Mouse (Mus musculus) CH12.LX (cell line): ENCODE measurements around the gene Spred2. TPM values are rescaled to one million over a fixed set of nuclear protein-coding genes. Genes with fewer than 3 reads are reported as not detected.

Experiments used
- DNase-seq: peaks from one replicate; pipeline ENCODE4 v3.0.0-alpha.2; 2013; ENCODE audit errors: extremely low read depth
- H3K27ac ChIP-seq: 2 replicates; pipeline ENCODE4 v1.5.1; 2012; ENCODE audit warnings: low read depth, mild to moderate bottlenecking, control low read depth, moderate library complexity; ENCODE audit not compliant: insufficient read depth
- H3K27me3 ChIP-seq: replicated peaks from 2 replicates; pipeline ENCODE3; 2012; ENCODE audit warnings: inconsistent platforms
- H3K36me3 ChIP-seq, 2 experiments: replicated peaks in 1 of 2; 2 replicates each; pipeline versions ENCODE3 to v1.6.1; 2012; ENCODE audit warnings: inconsistent platforms in 1 of 2, low read length in 1 of 2, mild to moderate bottlenecking in 1 of 2, mixed read lengths in 1 of 2, moderate library complexity in 1 of 2; ENCODE audit not compliant: control insufficient read depth in 1 of 2, insufficient read depth in 1 of 2
- H3K4me1 ChIP-seq, 2 experiments: 2 replicates each; pipeline ENCODE4 v1.6.1; 2012; ENCODE audit warnings: inconsistent platforms in 1 of 2, moderate library complexity in 1 of 2; ENCODE audit not compliant: insufficient read depth in 2 of 2, control insufficient read depth in 1 of 2
- H3K4me2 ChIP-seq: 2 replicates; pipeline ENCODE4 v1.6.1; 2012; ENCODE audit warnings: low read depth, mild to moderate bottlenecking, control low read depth; ENCODE audit not compliant: poor library complexity, insufficient read depth, severe bottlenecking
- H3K4me3 ChIP-seq, 3 experiments: fragments of 150-350 bp in 1 of 3; sonication (generic) in 1 of 3; replicated peaks in 1 of 3; 2 replicates each; pipeline versions ENCODE3 to v1.5.1; 2011 to 2012; ENCODE audit warnings: low read depth in 2 of 3, low read length in 2 of 3, mild to moderate bottlenecking in 2 of 3, moderate library complexity in 2 of 3, control low read depth in 1 of 3, improper control_type of control experiment in 1 of 3, inconsistent platforms in 1 of 3, mixed read lengths in 1 of 3; ENCODE audit not compliant: poor library complexity in 1 of 3
- H3K79me2 ChIP-seq: replicated peaks from 2 replicates; pipeline ENCODE4 v1.6.1; 2012; ENCODE audit warnings: mild to moderate bottlenecking, moderate library complexity; ENCODE audit not compliant: control insufficient read depth, poor library complexity, insufficient read depth, severe bottlenecking; ENCODE audit errors: extremely low read depth
- H3K9ac ChIP-seq: 2 replicates; pipeline ENCODE4 v1.6.1; 2012; ENCODE audit warnings: low read depth, mild to moderate bottlenecking, control low read depth, moderate library complexity; ENCODE audit not compliant: insufficient read depth
- H3K9me3 ChIP-seq: replicated peaks from 2 replicates; pipeline ENCODE3; 2012; ENCODE audit warnings: low read length, inconsistent platforms, mixed read lengths
- CHD2 ChIP-seq: IDR thresholded peaks from 2 replicates; pipeline ENCODE4 v1.6.1; 2011; ENCODE audit warnings: low read length, improper control_type of control experiment
- CTCF ChIP-seq, 2 experiments: IDR thresholded peaks in 1 of 2; conservative IDR thresholded peaks in 1 of 2; 2 replicates each; pipeline ENCODE4 v1.5.1; 2011 to 2012; ENCODE audit warnings: low read depth in 2 of 2, low read length in 2 of 2, improper control_type of control experiment in 1 of 2, inconsistent platforms in 1 of 2, mild to moderate bottlenecking in 1 of 2, moderate library complexity in 1 of 2
- E2F4 ChIP-seq: IDR thresholded peaks from 2 replicates; pipeline ENCODE4 v1.6.1; 2011; ENCODE audit warnings: low read depth, low read length, improper control_type of control experiment; ENCODE audit not compliant: insufficient replicate concordance
- EP300 ChIP-seq: IDR thresholded peaks from 2 replicates; pipeline ENCODE4 v1.6.1; 2011; ENCODE audit warnings: low read length, improper control_type of control experiment
- GABPA ChIP-seq: IDR thresholded peaks from 2 replicates; pipeline ENCODE4 v1.6.1; 2012; ENCODE audit warnings: low read depth, low read length, improper control_type of control experiment, inconsistent platforms; ENCODE audit not compliant: insufficient replicate concordance
- IRF4 ChIP-seq: IDR thresholded peaks from 2 replicates; pipeline ENCODE4 v1.6.1; 2014; ENCODE audit warnings: low read depth, mild to moderate bottlenecking, inconsistent platforms, low read length, improper control_type of control experiment
- JUND ChIP-seq: conservative IDR thresholded peaks from 2 replicates; pipeline ENCODE4 v1.6.1; 2011; ENCODE audit warnings: low read depth, low read length, improper control_type of control experiment
- MAZ ChIP-seq: IDR thresholded peaks from 2 replicates; pipeline ENCODE4 v1.6.1; 2012; ENCODE audit warnings: low read depth, mild to moderate bottlenecking, inconsistent platforms, low read length, improper control_type of control experiment, moderate library complexity
- MEF2A ChIP-seq: IDR thresholded peaks from 2 replicates; pipeline ENCODE4 v1.6.1; 2014; ENCODE audit warnings: low read depth, mild to moderate bottlenecking, inconsistent platforms, low read length, improper control_type of control experiment, borderline replicate concordance
- NRF1 ChIP-seq: IDR thresholded peaks from 2 replicates; pipeline ENCODE4 v1.6.1; 2014; ENCODE audit warnings: low read depth, mild to moderate bottlenecking, inconsistent platforms, low read length, improper control_type of control experiment, moderate library complexity
- POLR2A ChIP-seq: IDR thresholded peaks from 2 replicates; pipeline ENCODE4 v1.6.1; 2011; ENCODE audit warnings: low read depth, mild to moderate bottlenecking, improper control_type of control experiment, low read length
- RAD21 ChIP-seq: IDR thresholded peaks from 2 replicates; pipeline ENCODE4 v1.6.1; 2011; ENCODE audit warnings: low read depth, mild to moderate bottlenecking, low read length, improper control_type of control experiment, moderate library complexity
- RCOR1 ChIP-seq: conservative IDR thresholded peaks from 2 replicates; pipeline ENCODE4 v1.6.1; 2012; ENCODE audit warnings: low read depth, mild to moderate bottlenecking, inconsistent platforms, low read length, improper control_type of control experiment
- SIN3A ChIP-seq: IDR thresholded peaks from 2 replicates; pipeline ENCODE4 v1.6.1; 2012; ENCODE audit warnings: low read length, improper control_type of control experiment, inconsistent platforms
- UBTF ChIP-seq: IDR thresholded peaks from 2 replicates; pipeline ENCODE4 v1.6.1; 2012; ENCODE audit warnings: low read depth, mild to moderate bottlenecking, inconsistent platforms, low read length, improper control_type of control experiment, moderate library complexity
- ZC3H11A ChIP-seq: IDR thresholded peaks from 2 replicates; pipeline ENCODE4 v1.6.1; 2012; ENCODE audit warnings: low read depth, mild to moderate bottlenecking, inconsistent platforms, low read length, improper control_type of control experiment
- ZKSCAN1 ChIP-seq: IDR thresholded peaks from 2 replicates; pipeline ENCODE4 v1.6.1; 2012; ENCODE audit warnings: low read depth, inconsistent platforms, low read length, improper control_type of control experiment, borderline replicate concordance
- ZMIZ1 ChIP-seq: IDR thresholded peaks from 2 replicates; pipeline ENCODE4 v1.6.1; 2012; ENCODE audit warnings: low read depth, mild to moderate bottlenecking, inconsistent platforms, low read length, improper control_type of control experiment
- ZNF384 ChIP-seq: IDR thresholded peaks from 2 replicates; pipeline ENCODE4 v1.6.1; 2012; ENCODE audit warnings: low read depth, low read length, improper control_type of control experiment, inconsistent platforms
- dilution Hi-C: fragments of 300-500 bp; cut with MboI; formaldehyde crosslinking; loops from 2 replicates; pipeline ENCODE4 v1.14.3; 2020; ENCODE audit warnings: low sequenced_read_pairs; ENCODE audit not compliant: extremely low pct_unique_long_range_greater_than_20kb, extremely low pct_ligation_motif_present
- in situ Hi-C: fragments of 300-500 bp; cut with MboI; formaldehyde crosslinking; loops from 3 replicates; pipeline ENCODE4 v1.14.3; 2019; ENCODE audit warnings: low sequenced_read_pairs, low pct_ligation_motif_present, low pct_unique_long_range_greater_than_20kb, mixed read lengths
- polyA plus RNA-seq: library from polyadenylated mRNA; unstranded; fragments of >175 nt; gene quantifications from 2 replicates; pipeline ENCODE4 v1.2.1, GENCODE M21; 2012; ENCODE audit warnings: low read depth; ENCODE audit not compliant: insufficient read length
- total RNA-seq, 2 experiments: library from RNA; depleted of rRNA; stranded (reverse); fragments of 300-350 nt in 1 of 2; fragments of >200 nt in 1 of 2; gene quantifications; 2 replicates each; pipeline ENCODE4 v1.2.3; 2012 to 2014

Gene Spred2
- total and polyA plus RNA-seq, 3 experiments: 1.4 to 15.8 (median 4.2) TPM

DNA sequence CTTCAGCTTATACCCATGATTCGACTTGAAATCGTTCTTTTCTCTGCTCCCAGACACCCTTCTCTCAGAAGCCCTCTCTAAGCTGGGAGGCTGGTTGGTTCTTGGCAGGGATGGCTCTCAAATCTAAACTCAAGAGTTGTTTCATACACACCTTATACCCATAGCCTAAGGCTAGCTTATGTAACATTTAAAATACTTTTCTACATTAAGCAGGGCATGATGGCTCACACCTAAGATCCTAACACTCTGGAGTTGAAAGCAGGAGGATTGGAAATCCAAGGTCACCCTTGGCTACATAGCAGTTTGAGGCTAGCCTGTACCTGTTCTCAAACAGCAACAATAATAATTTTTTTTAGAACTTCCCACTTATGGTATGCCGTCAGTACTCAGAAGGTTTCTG lies 34.8 kb downstream of the Spred2 start:
- peaks cover 2% of the 10 kb centered on the region; the same call in 1 of the 2 replicates for H3K79me2 ChIP-seq
- no peak overlapping the region for H3K4me2 ChIP-seq
- no peaks in the 10 kb centered on the region for H3K9me3 ChIP-seq
- no peak overlapping the region for H3K4me3 ChIP-seq
- H3K27me3 ChIP-seq: no peaks in the 10 kb centered on the region
- no peak for DNase-seq
- dilution Hi-C loops: no loop called here
- H3K9ac ChIP-seq: no peak overlapping the region
- in situ Hi-C loops: no loop called here
- H3K27ac ChIP-seq: no peak overlapping the region
- TF ChIP-seq CTCF (conservative IDR thresholded peaks at IDR 0.05 in 1 of 2, IDR thresholded peaks at IDR 0.05 in 1 of 2; ENCODE audit: low read depth in 2 of 2, low read length in 2 of 2): no peak
- TF ChIP-seq RCOR1: no peak
- TF ChIP-seq POLR2A: no peak
- no peak for TF ChIP-seq IRF4
- TF ChIP-seq E2F4: no peak
- no peak for TF ChIP-seq NRF1
- TF ChIP-seq MEF2A: no peak
- no peak for TF ChIP-seq EP300
- TF ChIP-seq SIN3A: no peak
- no peak for TF ChIP-seq CHD2
- H3K4me1 ChIP-seq: peaks cover 0 to 23% of the 10 kb centered on the region in 2 experiments; a peak in 2 of 4 replicates
- peaks cover 2 to 50% of the 10 kb centered on the region in 2 experiments for H3K36me3 ChIP-seq

DNA sequence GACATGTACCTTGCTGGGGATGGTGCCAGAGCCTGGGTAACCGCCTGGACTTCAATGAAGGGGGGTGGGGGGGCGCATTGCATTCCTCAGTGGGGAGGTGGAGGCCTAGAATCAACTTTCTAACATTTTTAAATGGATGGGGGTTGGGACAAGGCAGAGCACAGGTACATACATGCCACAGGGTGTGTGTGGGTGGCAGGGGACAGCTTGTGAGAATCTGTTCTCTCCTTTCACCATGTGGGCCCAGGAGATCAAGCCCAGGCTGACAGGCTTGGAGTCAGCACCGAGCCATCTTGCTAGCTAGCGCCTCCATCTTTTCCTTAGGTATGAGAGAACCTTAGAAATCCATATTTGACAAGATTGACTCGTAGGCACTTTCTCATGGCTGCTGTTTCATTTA lies 35.7 kb downstream of the Spred2 start:
- Histone ChIP-seq H3K79me2 (peaks cover 2% of the 10 kb centered on the region; the same call in 1 of the 2 replicates), H3K4me2 (no peak overlapping the region), H3K27ac (no peak overlapping the region), H3K9ac (no peak overlapping the region), H3K27me3 (no peaks in the 10 kb centered on the region), H3K36me3 (peaks cover 2 to 53% of the 10 kb centered on the region in 2 experiments), H3K9me3 (no peaks in the 10 kb centered on the region), H3K4me1 (peaks cover 0 to 29% of the 10 kb centered on the region in 2 experiments; a peak in 2 of 4 replicates), H3K4me3 (no peak overlapping the region)
- dilution Hi-C loops: no loop called here
- in situ Hi-C loops: no loop called here
- no peak for TF ChIP-seq POLR2A
- TF ChIP-seq RAD21: no peak
- no peak for TF ChIP-seq ZKSCAN1
- no peak for TF ChIP-seq JUND
- no peak for TF ChIP-seq UBTF
- DNase-seq: no peak

DNA sequence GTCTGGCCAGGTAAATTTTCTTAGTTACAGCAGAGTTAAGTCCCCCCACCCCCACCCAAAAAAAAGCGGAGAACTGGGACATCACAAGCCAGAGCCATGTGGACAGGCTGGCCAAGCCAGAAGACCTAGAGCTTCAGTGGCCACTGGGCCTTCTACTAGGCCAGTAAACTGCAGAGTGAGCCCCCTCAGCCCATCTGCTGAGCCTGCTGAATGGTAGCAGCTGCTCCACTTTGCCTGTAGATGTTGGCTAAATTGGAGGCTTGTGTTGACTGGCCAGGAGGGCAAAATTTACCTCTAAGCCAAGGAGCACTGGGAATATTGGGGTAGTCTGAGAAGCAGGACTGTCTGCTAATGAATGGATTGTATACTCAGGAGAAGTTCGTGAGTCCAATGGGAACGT lies 36.4 kb downstream of the Spred2 start:
- in situ Hi-C loops: no loop called here
- Histone ChIP-seq H3K4me2 (no peak overlapping the region), H3K79me2 (peaks cover 2% of the 10 kb centered on the region; the same call in 1 of the 2 replicates), H3K4me3 (no peak overlapping the region), H3K27me3 (no peaks in the 10 kb centered on the region), H3K9ac (no peak overlapping the region), H3K9me3 (no peaks in the 10 kb centered on the region), H3K27ac (no peak overlapping the region), H3K4me1 (peaks cover 0 to 35% of the 10 kb centered on the region in 2 experiments; a peak in 2 of 4 replicates), H3K36me3 (peaks cover 2 to 51% of the 10 kb centered on the region in 2 experiments)
- TF ChIP-seq MAZ: no peak
- TF ChIP-seq EP300: no peak
- TF ChIP-seq GABPA: no peak
- TF ChIP-seq ZNF384: no peak
- no peak for TF ChIP-seq ZMIZ1
- TF ChIP-seq ZC3H11A: no peak
- dilution Hi-C loops: no loop called here
- no peak for DNase-seq
